Mouse (Mus musculus) pancreas, adult 10 weeks (tissue): ENCODE results near the gene Ccdc61. TPM values are rescaled to one million over a fixed set of nuclear protein-coding genes. Genes with fewer than 3 reads are reported as not detected.

Source experiments
- polyA plus RNA-seq: library from polyadenylated mRNA; stranded (reverse); fragments of 350-450 nt; fragmentation: Illumina TruSeq; extraction: RNeasy Lipid Tissue Mini Kit (QIAGEN cat#74804); gene quantifications from one replicate; pipeline ENCODE4 v1.2.3, GENCODE M21; 2015; ENCODE audit warnings: low read depth, low replicate concordance; ENCODE audit not compliant: insufficient read depth

Gene Ccdc61
- polyA plus RNA-seq = 4.1 TPM

DNA sequence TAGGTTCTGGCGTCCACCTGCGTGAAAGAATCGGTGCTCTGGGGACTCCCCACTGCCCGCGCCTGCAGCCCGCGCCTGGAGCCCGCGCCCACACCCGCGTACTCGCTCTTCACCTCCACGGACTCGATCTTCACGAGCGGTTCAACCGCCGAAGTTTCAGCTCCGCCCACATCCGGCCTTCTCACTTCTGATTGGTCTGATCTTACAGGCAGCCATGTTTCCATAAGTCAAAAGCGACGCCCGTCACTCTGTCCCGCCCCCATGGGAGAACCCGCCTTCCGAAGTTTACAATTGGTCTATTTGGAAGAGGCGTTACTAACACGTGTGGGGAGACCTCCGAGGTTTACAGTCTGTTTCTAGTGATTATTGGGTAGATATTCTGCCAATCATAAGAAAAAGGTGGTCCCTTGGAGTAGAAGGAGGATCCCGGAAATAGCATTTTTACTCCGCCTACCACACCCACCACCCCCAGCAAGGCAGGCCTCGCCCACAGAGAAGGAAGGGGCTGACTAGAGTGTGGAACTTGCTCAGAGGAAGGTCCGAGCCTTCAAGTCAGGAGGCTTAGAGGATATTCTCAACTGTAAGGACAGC lies at the start of gene Ccdc61:
Gene Ccdc61 (minus strand): TSS at position 175 of the 591 bp plus-strand sequence.

DNA sequence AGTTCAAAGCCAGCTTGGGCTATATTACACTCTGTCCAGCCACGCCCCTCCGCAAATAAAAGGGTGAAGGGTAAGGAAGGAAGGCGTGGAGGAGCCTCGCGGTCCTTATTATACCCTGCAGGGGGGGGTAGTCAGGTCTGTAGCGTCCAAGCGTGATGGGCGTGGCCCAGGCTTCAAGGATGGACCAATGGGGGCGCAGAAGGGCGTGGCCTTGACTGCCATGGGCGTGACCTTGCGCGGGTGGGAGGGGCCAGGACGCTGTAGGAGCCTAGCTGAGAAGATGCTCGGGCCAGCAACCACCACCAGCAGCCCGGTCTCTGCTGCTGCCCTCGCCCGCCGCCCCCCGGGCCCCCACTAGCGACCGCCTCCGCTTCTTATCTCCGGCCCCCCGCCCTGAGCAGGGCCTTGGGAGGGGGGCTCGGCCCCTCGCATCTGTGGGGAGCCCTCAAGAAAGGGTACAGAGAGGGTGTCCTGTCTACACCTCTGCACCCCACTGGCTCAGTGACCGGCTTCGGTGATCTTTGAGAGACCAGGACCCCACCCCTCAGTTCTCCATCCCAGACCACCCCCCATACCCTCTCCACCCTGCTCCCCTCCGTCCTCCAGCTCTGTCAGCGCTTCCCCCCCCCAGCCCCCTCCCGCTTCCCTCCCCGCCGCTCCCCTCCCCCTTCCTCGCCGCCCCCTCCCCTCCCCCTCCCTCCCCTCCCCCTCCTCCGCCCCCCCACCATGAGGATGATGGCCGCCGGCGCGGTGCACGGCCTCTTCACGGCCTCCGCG lies 15.1 kb upstream of the Ccdc61 start, which contains the start of gene Nova2:
Gene Nova2 (plus strand): TSS at position 727 of the 777 bp plus-strand sequence.

DNA sequence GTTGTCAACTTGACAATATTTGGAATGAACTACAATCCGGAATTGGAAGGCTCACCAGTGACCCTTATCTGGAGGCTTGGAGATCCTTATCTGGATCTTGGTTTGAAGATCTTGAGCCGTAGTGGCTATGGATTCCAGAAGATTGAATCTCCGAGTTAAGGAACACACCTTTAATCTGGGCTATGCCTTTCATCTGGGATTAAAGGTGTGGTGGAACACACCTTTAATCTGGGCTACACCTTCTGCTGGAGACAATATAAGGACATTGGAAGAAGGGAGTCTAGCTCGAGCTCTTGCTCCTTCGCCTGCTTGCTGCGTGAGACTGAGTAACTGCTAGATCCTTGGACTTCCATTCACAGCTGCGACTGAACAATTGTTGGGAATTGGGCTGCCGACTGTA lies 39.2 kb downstream of the Ccdc61 start, which contains the start of gene Pglyrp1:
Gene Pglyrp1 (plus strand): TSS at position 301 of the 400 bp plus-strand sequence.

Other genes with a start within 250 kb of the Ccdc61 start
- not detected for gene Psg20, start 224.2 kb downstream of the Ccdc61 start, polyA plus RNA-seq
- not detected for gene Psg22, start 192.3 kb downstream of the Ccdc61 start, polyA plus RNA-seq
- gene Psg19, start 111.9 kb downstream of the Ccdc61 start, polyA plus RNA-seq = not detected
- not detected for gene Psg17, start 88.8 kb downstream of the Ccdc61 start, polyA plus RNA-seq
- gene Mill2, start 70.4 kb downstream of the Ccdc61 start, polyA plus RNA-seq = 4.3 TPM
- gene Pglyrp1, start 39.1 kb downstream of the Ccdc61 start, polyA plus RNA-seq = not detected
- gene Nova2, start 15.5 kb upstream of the Ccdc61 start, polyA plus RNA-seq = 2.3 TPM
- gene Nanos2, start 77.0 kb upstream of the Ccdc61 start, polyA plus RNA-seq = not detected
- 2.5 TPM for gene Mypop, start 80.8 kb upstream of the Ccdc61 start, polyA plus RNA-seq
- gene Irf2bp1, start 93.6 kb upstream of the Ccdc61 start, polyA plus RNA-seq = 5.9 TPM
- gene Foxa3, start 113.1 kb upstream of the Ccdc61 start, polyA plus RNA-seq = 5.9 TPM
- 20.0 TPM for gene Sympk, start 114.0 kb upstream of the Ccdc61 start, polyA plus RNA-seq
- not detected for gene Rsph6a, start 144.3 kb upstream of the Ccdc61 start, polyA plus RNA-seq
- gene Dmwd, start 165.8 kb upstream of the Ccdc61 start, polyA plus RNA-seq = 10.7 TPM
- gene Dmpk, start 173.4 kb upstream of the Ccdc61 start, polyA plus RNA-seq = 15.3 TPM
- gene Six5, start 184.2 kb upstream of the Ccdc61 start, polyA plus RNA-seq = 8.4 TPM
- not detected for gene Gm4969, start 208.0 kb upstream of the Ccdc61 start, polyA plus RNA-seq
- 1.5 TPM for gene Fbxo46, start 209.4 kb upstream of the Ccdc61 start, polyA plus RNA-seq
- 5.5 TPM for gene Qpctl, start 238.9 kb upstream of the Ccdc61 start, polyA plus RNA-seq
- gene Snrpd2, start 239.3 kb upstream of the Ccdc61 start, polyA plus RNA-seq = 17.7 TPM